Mouse (Mus musculus): ENCODE measurements around the gene Nos2.

- TF ChIP-seq CTCF (IDR thresholded peaks at IDR 0.05; ENCODE audit: low read depth, low read length) (no peak), TAL1 (conservative IDR thresholded peaks at IDR 0.05; ENCODE audit: low read depth, low read length) (no peak)
Observed at GRCm38 (mm10) chr11:78916410-78916809, 4.2 kb upstream of the Nos2 start.
